Mouse (Mus musculus) gonadal fat pad, adult 2 months (tissue): ENCODE results near the gene Cyb5r3. TPM values are rescaled to one million over a fixed set of nuclear protein-coding genes. Genes with fewer than 3 reads are reported as not detected.

Experiments
- DNase-seq: peaks from one replicate; pipeline ENCODE4 v3.0.0-alpha.2; 2012; ENCODE audit warnings: low read depth
- polyA plus RNA-seq: library from polyadenylated mRNA; depleted of rRNA; stranded (reverse); fragments of >200 nt; gene quantifications from 2 replicates; pipeline ENCODE4 v1.2.3, GENCODE M21; 2012

Cyb5r3 gene
- polyA plus RNA-seq, 1 experiment: 221 TPM

- no peak for DNase-seq
Measured at GRCm38 (mm10) chr15:83169772-83170722, 2.3 kb downstream of the Cyb5r3 start.

- no peak for DNase-seq
Measured at GRCm38 (mm10) chr15:83168875-83169771, 3.3 kb downstream of the Cyb5r3 start.

- no peak for DNase-seq
Measured at GRCm38 (mm10) chr15:83168311-83168710, 4.1 kb downstream of the Cyb5r3 start.

GRCm38 (mm10) chr15:83167550-83168065 is 4.8 kb downstream of the Cyb5r3 start:
- no peak for DNase-seq

GRCm38 (mm10) chr15:83167126-83167525 is 5.3 kb downstream of the Cyb5r3 start:
- no peak for DNase-seq

- no peak for DNase-seq
Measured at GRCm38 (mm10) chr15:83166642-83167041, 5.8 kb downstream of the Cyb5r3 start.

GRCm38 (mm10) chr15:83165526-83166315 is 6.7 kb downstream of the Cyb5r3 start:
- DNase-seq: no peak

- no peak for DNase-seq
Measured at GRCm38 (mm10) chr15:83164971-83165471, 7.4 kb downstream of the Cyb5r3 start.

GRCm38 (mm10) chr15:83162818-83163485 is 9.4 kb downstream of the Cyb5r3 start:
- DNase-seq: no peak

GRCm38 (mm10) chr15:83162001-83162400 is 10.4 kb downstream of the Cyb5r3 start:
- DNase-seq: no peak

GRCm38 (mm10) chr15:83161062-83161748 is 11.2 kb downstream of the Cyb5r3 start:
- DNase-seq: no peak

- DNase-seq: no peak
Measured at GRCm38 (mm10) chr15:83160561-83160960, 11.8 kb downstream of the Cyb5r3 start.

GRCm38 (mm10) chr15:83159823-83160222 is 12.6 kb downstream of the Cyb5r3 start:
- no peak for DNase-seq

- DNase-seq: no peak
Measured at GRCm38 (mm10) chr15:83158587-83159160, 13.7 kb downstream of the Cyb5r3 start.

GRCm38 (mm10) chr15:83157667-83158064 is 14.7 kb downstream of the Cyb5r3 start:
- no peak for DNase-seq

- DNase-seq: no peak
Measured at GRCm38 (mm10) chr15:83156929-83157666, 15.3 kb downstream of the Cyb5r3 start.

GRCm38 (mm10) chr15:83155672-83156419 is 16.5 kb downstream of the Cyb5r3 start:
- DNase-seq: no peak

- no peak for DNase-seq
Measured at GRCm38 (mm10) chr15:83154309-83154708, 18.1 kb downstream of the Cyb5r3 start.
